Mouse (Mus musculus) fat pad, adult 2 months (tissue): Measurements from ENCODE around the gene Srsf5.
"Not testable (repeated sequence)": the region's sequence is repeated elsewhere in the genome, so short reads cannot be mapped to it uniquely, and the experiment has no call there.

Experiments used
- DNase-seq: peaks from one replicate; pipeline ENCODE4 v3.0.0-alpha.2; 2011; ENCODE audit warnings: low read depth, low spot score; ENCODE audit errors: extremely low read depth

Srsf5 gene

GRCm38 (mm10) chr12:80945996-80946355 lies 672 bp downstream of the Srsf5 start:
- DNase-seq, result peak; percentile 31

- no peak for DNase-seq
These were observed 2.9 kb downstream of the Srsf5 start for GRCm38 (mm10) chr12:80948202-80948601.

GRCm38 (mm10) chr12:80949603-80950002 lies 4.3 kb downstream of the Srsf5 start:
- DNase-seq, result not testable (repeated sequence)

GRCm38 (mm10) chr12:80951640-80952219 lies 6.4 kb downstream of the Srsf5 start:
- no peak for DNase-seq

- DNase-seq, result no peak
These were observed 7.2 kb downstream of the Srsf5 start for GRCm38 (mm10) chr12:80952526-80952925.

GRCm38 (mm10) chr12:80956039-80956438 lies 10.7 kb downstream of the Srsf5 start:
- DNase-seq, result no peak

GRCm38 (mm10) chr12:80957961-80958360 lies 12.7 kb downstream of the Srsf5 start:
- no peak for DNase-seq

- no peak for DNase-seq
These were observed 17.3 kb downstream of the Srsf5 start for GRCm38 (mm10) chr12:80962566-80962965.

- no peak for DNase-seq
These were observed 20.9 kb downstream of the Srsf5 start for GRCm38 (mm10) chr12:80966059-80966838.

GRCm38 (mm10) chr12:80967918-80968317 lies 22.6 kb downstream of the Srsf5 start:
- no peak for DNase-seq

GRCm38 (mm10) chr12:80968605-80969004 lies 23.3 kb downstream of the Srsf5 start, which contains the start of gene Slc10a1:
Slc10a1 (minus strand) TSS chr12:80968705.
- no peak for DNase-seq

GRCm38 (mm10) chr12:80970181-80970705 lies 24.9 kb downstream of the Srsf5 start:
- no peak for DNase-seq

GRCm38 (mm10) chr12:80971756-80972155 lies 26.5 kb downstream of the Srsf5 start:
- DNase-seq, result no peak

- no peak for DNase-seq
These were observed 30.8 kb downstream of the Srsf5 start for GRCm38 (mm10) chr12:80975939-80976671.

- no peak for DNase-seq
These were observed 37.0 kb downstream of the Srsf5 start for GRCm38 (mm10) chr12:80982326-80982725.

GRCm38 (mm10) chr12:80983695-80984094 lies 38.4 kb downstream of the Srsf5 start:
- DNase-seq, result no peak

- no peak for DNase-seq
These were observed 41.3 kb downstream of the Srsf5 start for GRCm38 (mm10) chr12:80986628-80987027.

GRCm38 (mm10) chr12:80988286-80988685 lies 43.0 kb downstream of the Srsf5 start:
- DNase-seq, result no peak

GRCm38 (mm10) chr12:80990901-80991445 lies 45.7 kb downstream of the Srsf5 start:
- no peak for DNase-seq

- DNase-seq, result no peak
These were observed 46.5 kb downstream of the Srsf5 start for GRCm38 (mm10) chr12:80991806-80992205.

- no peak for DNase-seq
These were observed 47.3 kb downstream of the Srsf5 start for GRCm38 (mm10) chr12:80992540-80993122.
